Mouse (Mus musculus): ENCODE results near the gene Cyp2w1.
"Not testable (repeated sequence)": the region's sequence is repeated elsewhere in the genome, so short reads cannot be mapped to it uniquely, and the experiment has no call there.

DNA sequence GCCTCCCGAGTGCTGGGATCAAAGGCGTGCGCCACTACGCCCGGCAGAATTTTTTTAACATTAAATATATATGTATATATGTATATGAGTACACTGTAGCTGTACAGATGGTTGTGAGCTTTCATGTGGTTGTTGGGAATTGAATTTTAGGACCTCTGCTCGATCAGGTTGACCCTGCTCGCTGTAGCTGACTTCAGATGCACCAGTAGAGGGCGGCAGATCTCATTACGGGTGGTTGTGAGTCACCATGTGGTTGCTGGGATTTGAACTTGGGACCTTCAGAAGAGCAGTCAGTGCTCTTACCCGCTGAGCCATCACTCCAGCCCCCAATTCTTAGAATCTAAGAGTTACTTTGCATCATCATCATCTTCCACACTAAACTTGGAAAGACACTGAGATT is 18.0 kb upstream of the Cyp2w1 start:
- TF ChIP-seq CTCF (IDR thresholded peaks at IDR 0.05; ENCODE audit: extremely low read depth, insufficient read length, insufficient replicate concordance, low read depth, low read length); POLR2A (IDR thresholded peaks at IDR 0.05; ENCODE audit: low read depth, low read length): not testable (repeated sequence)
